Mouse (Mus musculus): ENCODE data around the gene Gm10720. TPM values are rescaled to one million over a fixed set of nuclear protein-coding genes. Genes with fewer than 3 reads are reported as not detected.
"Not testable (repeated sequence)": the region's sequence is repeated elsewhere in the genome, so short reads cannot be mapped to it uniquely, and the experiment has no call there.

The Gm10720 gene
- polyA plus RNA-seq, 1 experiment from 2014 or later, result not detected

- not testable (repeated sequence) for H3K36me3 ChIP-seq (replicated peaks); H3K4me2 ChIP-seq; H3K27me3 ChIP-seq; H3K27ac ChIP-seq (replicated peaks); H3K4me1 ChIP-seq (replicated peaks); H3K9ac ChIP-seq; ATAC-seq (ENCODE audit: insufficient read depth); H3K4me3 ChIP-seq (replicated peaks); H3K9me3 ChIP-seq (replicated peaks)
- WGBS (ENCODE audit: insufficient replicate concordance), result 50% methylated on average over 9 of the region's 9 CpGs
Observed at GRCm38 (mm10) chr9:3026741-3027140, 11.3 kb downstream of the Gm10720 start.

- H3K27me3 ChIP-seq; H3K4me2 ChIP-seq; H3K36me3 ChIP-seq (replicated peaks); H3K27ac ChIP-seq (replicated peaks); H3K4me3 ChIP-seq (replicated peaks); H3K4me1 ChIP-seq (replicated peaks); H3K9ac ChIP-seq; H3K9me3 ChIP-seq (replicated peaks); ATAC-seq (ENCODE audit: insufficient read depth): not testable (repeated sequence)
- 59% methylated on average over 9 of the region's 9 CpGs for WGBS (ENCODE audit: insufficient replicate concordance)
Observed at GRCm38 (mm10) chr9:3027200-3027599, 11.7 kb downstream of the Gm10720 start.

- H3K27ac ChIP-seq (replicated peaks); H3K9ac ChIP-seq; H3K27me3 ChIP-seq; H3K4me2 ChIP-seq; H3K36me3 ChIP-seq (replicated peaks); H3K4me3 ChIP-seq (replicated peaks); H3K4me1 ChIP-seq (replicated peaks); H3K9me3 ChIP-seq (replicated peaks); ATAC-seq (ENCODE audit: insufficient read depth): not testable (repeated sequence)
- WGBS (ENCODE audit: insufficient replicate concordance), result 51% methylated on average over 13 of the region's 16 CpGs
Observed at GRCm38 (mm10) chr9:3029276-3030000, 14.0 kb downstream of the Gm10720 start.

- H3K36me3 ChIP-seq (replicated peaks); H3K27me3 ChIP-seq; H3K27ac ChIP-seq (replicated peaks); ATAC-seq (ENCODE audit: insufficient read depth); H3K4me2 ChIP-seq; H3K9ac ChIP-seq; H3K4me1 ChIP-seq (replicated peaks); H3K4me3 ChIP-seq (replicated peaks); H3K9me3 ChIP-seq (replicated peaks): not testable (repeated sequence)
- WGBS (ENCODE audit: insufficient replicate concordance), result 64% methylated on average over 4 of the region's 10 CpGs
Observed at GRCm38 (mm10) chr9:3030677-3031318, 15.3 kb downstream of the Gm10720 start.

GRCm38 (mm10) chr9:3034299-3034698 is 18.8 kb downstream of the Gm10720 start, which contains the start of gene Gm17535:
Gm17535 (plus strand) TSS chr9:3034599.
- H3K9me3 ChIP-seq (replicated peaks), result not testable (repeated sequence)
- 37% methylated on average over 2 of the region's 8 CpGs for WGBS (ENCODE audit: insufficient replicate concordance)

GRCm38 (mm10) chr9:3036577-3036976 is 21.1 kb downstream of the Gm10720 start, which contains the start of gene Gm10715:
Gm10715 (plus strand) TSS chr9:3036877.
- not testable (repeated sequence) for ATAC-seq (ENCODE audit: insufficient read depth); H3K4me2 ChIP-seq; H3K27me3 ChIP-seq; H3K27ac ChIP-seq (replicated peaks); H3K36me3 ChIP-seq (replicated peaks); H3K9me3 ChIP-seq (replicated peaks); H3K4me1 ChIP-seq (replicated peaks); H3K9ac ChIP-seq; H3K4me3 ChIP-seq (replicated peaks)
- WGBS (ENCODE audit: insufficient replicate concordance), result 69% methylated on average over 8 of the region's 8 CpGs

More at GRCm38 (mm10) chr9:3034299-3034698, 18.8 kb downstream of the Gm10720 start, which contains the start of gene Gm17535:
- H3K27me3 ChIP-seq; ATAC-seq (ENCODE audit: insufficient read depth); H3K27ac ChIP-seq (replicated peaks); H3K4me1 ChIP-seq (replicated peaks); H3K4me3 ChIP-seq (replicated peaks); H3K9ac ChIP-seq; H3K36me3 ChIP-seq (replicated peaks); H3K4me2 ChIP-seq: not testable (repeated sequence)

GRCm38 (mm10) chr9:3038161-3038560 is 22.7 kb downstream of the Gm10720 start:
- H3K4me2 ChIP-seq; H3K4me1 ChIP-seq (replicated peaks); H3K9ac ChIP-seq; H3K27me3 ChIP-seq; ATAC-seq (ENCODE audit: insufficient read depth); H3K27ac ChIP-seq (replicated peaks); H3K4me3 ChIP-seq (replicated peaks); H3K9me3 ChIP-seq (replicated peaks); H3K36me3 ChIP-seq (replicated peaks): not testable (repeated sequence)
- WGBS (ENCODE audit: insufficient replicate concordance), result 46% methylated on average over 4 of the region's 4 CpGs

Small RNA genes within 50 kb of the gene (microRNA-seq; reads per million reads assigned to microRNA genes)
- gene Mir101c, result not detected

Other genes starting within 250 kb of the Gm10720 start
- not detected in 2 replicates for gene Gm10722, start 14.7 kb upstream of the Gm10720 start, polyA plus RNA-seq (2015; fragmentation: Nextera tagmentation; extraction: Ambion mirVana)
- gene Gm11168, start 12.3 kb upstream of the Gm10720 start, polyA plus RNA-seq (2015; fragmentation: Nextera tagmentation; extraction: Ambion mirVana), result not detected in 2 replicates
- gene Gm10721, start 2.5 kb upstream of the Gm10720 start, polyA plus RNA-seq (2015; fragmentation: Nextera tagmentation; extraction: Ambion mirVana), result not detected in 2 replicates
- not detected in 2 replicates for gene Gm10719, start 1.8 kb downstream of the Gm10720 start, polyA plus RNA-seq (2015; fragmentation: Nextera tagmentation; extraction: Ambion mirVana)
- not detected in 2 replicates for gene Gm10718, start 7.9 kb downstream of the Gm10720 start, polyA plus RNA-seq (2015; fragmentation: Nextera tagmentation; extraction: Ambion mirVana)
- gene Gm10717, start 9.8 kb downstream of the Gm10720 start, polyA plus RNA-seq (2015; fragmentation: Nextera tagmentation; extraction: Ambion mirVana), result not detected in 2 replicates
- not detected in 2 replicates for gene Gm17535, start 18.9 kb downstream of the Gm10720 start, polyA plus RNA-seq (2015; fragmentation: Nextera tagmentation; extraction: Ambion mirVana)
- not detected in 2 replicates for gene Gm10715, start 21.2 kb downstream of the Gm10720 start, polyA plus RNA-seq (2015; fragmentation: Nextera tagmentation; extraction: Ambion mirVana)

Data from liver, embryonic 15.5 days (tissue).